Mouse (Mus musculus) lung, embryonic 16.5 days (tissue): ENCODE measurements around the gene Tas2r143. TPM values are rescaled to one million over a fixed set of nuclear protein-coding genes. Genes with fewer than 3 reads are reported as not detected.

ENCODE experiments used
- ATAC-seq: fragments of 200-750 bp; cut with Nextera tagmentation; 2 replicates; pipeline ENCODE4 v1.8.0; 2017; ENCODE audit warnings: low read depth, mild to moderate bottlenecking, moderate library complexity
- H3K27ac ChIP-seq: fragments of 300-500 bp; sonication (generic); 2 replicates; pipeline ENCODE4 v1.5.1; 2014; ENCODE audit warnings: mild to moderate bottlenecking, control low read depth, low read length
- H3K27me3 ChIP-seq: fragments of 300-500 bp; sonication (generic); 2 replicates; pipeline ENCODE4 v1.6.1; 2014; ENCODE audit warnings: low read depth, low read length, mixed read lengths; ENCODE audit not compliant: control insufficient read depth, insufficient read depth
- H3K36me3 ChIP-seq: fragments of 300-500 bp; sonication (generic); 2 replicates; pipeline ENCODE4 v1.6.1; 2014; ENCODE audit warnings: low read length; ENCODE audit not compliant: control insufficient read depth, insufficient read depth
- H3K4me1 ChIP-seq: fragments of 300-500 bp; sonication (generic); replicated peaks from 2 replicates; pipeline ENCODE4 v1.6.1; 2014; ENCODE audit warnings: low read length, mixed read lengths; ENCODE audit not compliant: control insufficient read depth, insufficient read depth
- H3K4me2 ChIP-seq: fragments of 300-500 bp; sonication (generic); 2 replicates; pipeline ENCODE4 v1.6.1; 2014; ENCODE audit warnings: low read depth, low read length, control low read depth
- H3K4me3 ChIP-seq: fragments of 300-500 bp; sonication (generic); 2 replicates; pipeline ENCODE4 v1.5.1; 2014; ENCODE audit warnings: mild to moderate bottlenecking, low read length, control low read depth
- H3K9ac ChIP-seq: fragments of 300-500 bp; sonication (generic); 2 replicates; pipeline ENCODE4 v1.6.1; 2014; ENCODE audit warnings: low read length, control low read depth
- H3K9me3 ChIP-seq: fragments of 300-500 bp; sonication (generic); 2 replicates; pipeline ENCODE4 v1.6.1; 2016; ENCODE audit warnings: low read length; ENCODE audit not compliant: control insufficient read depth
- WGBS: fragments of 180-500 bp; shearing (Covaris S2); extraction: QIAGEN DNeasy Blood & Tissue Kit; methylation state at CpG from one replicate; pipeline ENCODE4 v1.1.7; 2014; 5-methylcytosine and 5-hydroxymethylcytosine counted together
- polyA plus RNA-seq: library from polyadenylated mRNA; unstranded; fragments of >200 nt; fragmentation: Nextera tagmentation; extraction: Ambion mirVana; gene quantifications from 2 replicates; pipeline ENCODE4 v1.2.1, GENCODE M21; 2015

Gene Tas2r143
- polyA plus RNA-seq, 1 experiment from 2014 or later = not detected

DNA sequence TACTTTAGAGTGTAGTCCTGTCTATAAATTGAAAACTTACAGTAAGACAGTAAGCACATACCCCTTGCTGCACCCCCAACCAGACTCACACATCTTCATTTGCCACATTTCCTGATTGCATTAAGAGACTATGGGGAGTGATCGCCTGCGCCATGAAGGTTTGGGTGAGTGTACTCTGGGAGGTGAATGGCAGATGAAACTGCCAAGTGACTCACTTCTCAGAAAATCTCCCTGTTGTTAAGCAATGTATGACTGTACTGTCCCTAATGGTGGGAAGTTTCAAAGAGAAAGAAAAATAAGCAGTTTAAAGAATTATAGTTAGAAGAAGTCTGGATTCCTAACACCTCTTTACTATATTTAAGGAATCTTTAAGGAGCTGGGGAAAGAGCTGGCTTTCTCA lies 19.4 kb downstream of the Tas2r143 start:
- no peak for ATAC-seq
- WGBS = 81% methylated on average over 2 of the region's 2 CpGs
- no peak overlapping the region for H3K27ac ChIP-seq
- H3K4me2 ChIP-seq = no peak overlapping the region
- H3K4me3 ChIP-seq = no peak overlapping the region
- no peaks in the 10 kb centered on the region for H3K36me3 ChIP-seq
- no peaks in the 10 kb centered on the region for H3K27me3 ChIP-seq
- no peaks in the 10 kb centered on the region for H3K9me3 ChIP-seq
- no peak overlapping the region for H3K9ac ChIP-seq
- no peaks in the 10 kb centered on the region for H3K4me1 ChIP-seq

DNA sequence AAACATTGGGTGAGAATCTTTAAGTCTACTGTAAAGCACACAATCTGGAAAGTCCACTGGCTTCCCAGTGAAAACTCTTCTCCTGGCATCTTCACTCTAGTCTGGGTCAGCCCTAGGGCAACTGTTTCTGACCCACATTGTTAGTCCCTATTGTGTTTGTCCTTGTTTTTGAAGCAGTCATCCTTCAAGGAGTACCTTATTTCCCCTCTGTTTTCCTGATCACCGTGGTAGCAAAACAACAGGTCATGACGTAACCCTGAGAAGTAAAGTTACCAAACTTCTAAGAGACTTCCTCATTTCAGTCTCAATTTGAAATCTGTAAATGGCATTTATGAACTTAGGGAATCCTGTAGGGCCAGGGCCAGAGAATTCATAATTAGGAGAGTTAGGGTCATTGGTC lies 21.4 kb downstream of the Tas2r143 start:
- H3K9me3 ChIP-seq = no peaks in the 10 kb centered on the region
- H3K36me3 ChIP-seq = no peaks in the 10 kb centered on the region
- WGBS = 77% methylated on average over 2 of the region's 2 CpGs
- H3K4me3 ChIP-seq = no peak overlapping the region
- H3K9ac ChIP-seq = no peak overlapping the region
- H3K4me2 ChIP-seq = no peak overlapping the region
- H3K4me1 ChIP-seq = no peaks in the 10 kb centered on the region
- H3K27ac ChIP-seq = no peak overlapping the region
- ATAC-seq = no peak
- H3K27me3 ChIP-seq = no peaks in the 10 kb centered on the region

DNA sequence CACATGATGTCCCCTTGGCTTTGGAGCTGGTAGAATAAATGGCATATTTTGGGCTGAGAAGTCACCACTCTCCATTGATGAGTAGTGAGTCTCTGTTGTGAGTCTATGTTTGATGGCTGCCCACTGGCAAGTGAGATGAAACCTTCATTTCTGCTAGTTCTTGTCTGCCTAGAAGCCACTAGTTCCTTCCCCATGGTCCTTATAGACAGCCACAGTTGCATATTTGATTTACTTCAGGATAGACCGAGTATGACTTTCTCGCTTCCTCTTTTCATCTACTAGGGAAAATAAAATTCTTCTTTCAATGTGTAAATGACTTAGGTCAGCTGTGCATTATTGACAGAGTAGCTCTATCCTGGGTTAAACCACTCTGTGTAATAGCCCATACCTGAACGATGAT lies 24.4 kb downstream of the Tas2r143 start:
- no peak overlapping the region for H3K4me2 ChIP-seq
- no peaks in the 10 kb centered on the region for H3K9me3 ChIP-seq
- H3K4me3 ChIP-seq = no peak overlapping the region
- no peak overlapping the region for H3K27ac ChIP-seq
- H3K36me3 ChIP-seq = no peaks in the 10 kb centered on the region
- H3K27me3 ChIP-seq = no peaks in the 10 kb centered on the region
- H3K4me1 ChIP-seq = no peaks in the 10 kb centered on the region
- no peak for ATAC-seq
- H3K9ac ChIP-seq = no peak overlapping the region
- 91% methylated on average over 3 of the region's 3 CpGs for WGBS

DNA sequence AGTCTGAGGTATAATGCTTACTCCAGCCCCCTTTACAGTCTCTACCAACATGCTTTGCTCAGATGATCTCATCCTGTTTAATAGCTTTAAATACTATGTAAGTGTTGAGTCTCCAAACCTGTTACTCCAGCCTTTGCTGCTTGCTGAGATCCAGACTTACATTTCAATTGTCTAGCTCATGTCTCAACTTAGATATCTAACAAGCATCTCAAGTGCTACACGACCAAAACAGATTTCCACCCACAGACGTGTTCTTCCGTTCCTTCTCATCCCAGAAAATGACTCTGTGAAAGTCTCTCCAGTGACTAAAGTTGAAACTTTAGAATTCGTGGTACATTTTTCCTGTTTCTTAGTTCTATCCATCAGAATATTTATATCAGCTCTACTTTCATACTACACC lies 26.3 kb downstream of the Tas2r143 start:
- no peak overlapping the region for H3K9ac ChIP-seq
- H3K36me3 ChIP-seq = no peaks in the 10 kb centered on the region
- no peaks in the 10 kb centered on the region for H3K4me1 ChIP-seq
- ATAC-seq = no peak
- no peak overlapping the region for H3K4me3 ChIP-seq
- H3K27ac ChIP-seq = no peak overlapping the region
- WGBS = 79% methylated on average over 4 of the region's 4 CpGs
- H3K4me2 ChIP-seq = no peak overlapping the region
- no peaks in the 10 kb centered on the region for H3K27me3 ChIP-seq
- no peaks in the 10 kb centered on the region for H3K9me3 ChIP-seq

DNA sequence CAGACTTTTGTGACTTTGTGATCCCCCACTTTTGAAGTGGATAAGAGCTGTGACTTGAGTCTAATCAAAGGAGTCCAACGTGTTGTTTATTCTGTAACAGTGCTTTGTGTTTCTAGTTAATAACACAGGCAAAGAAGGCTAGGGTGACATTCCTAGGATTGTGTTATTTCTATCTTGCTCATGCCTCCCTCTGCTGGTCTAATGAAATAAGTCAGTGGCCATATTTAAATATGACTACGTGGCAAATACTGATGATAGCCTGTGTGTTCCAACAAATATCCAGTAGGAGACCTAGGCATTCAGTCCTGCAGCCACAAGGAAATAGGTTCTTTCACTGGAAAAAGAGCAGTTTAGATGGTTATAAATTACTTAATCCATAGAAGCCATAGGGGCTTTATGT lies 33.5 kb downstream of the Tas2r143 start:
- no peak overlapping the region for H3K4me2 ChIP-seq
- H3K9ac ChIP-seq = no peak overlapping the region
- WGBS = 49% methylated on average over 2 of the region's 2 CpGs
- H3K27ac ChIP-seq = no peak overlapping the region
- H3K27me3 ChIP-seq = no peaks in the 10 kb centered on the region
- no peaks in the 10 kb centered on the region for H3K4me1 ChIP-seq
- H3K9me3 ChIP-seq = no peaks in the 10 kb centered on the region
- no peak overlapping the region for H3K4me3 ChIP-seq
- no peak for ATAC-seq
- no peaks in the 10 kb centered on the region for H3K36me3 ChIP-seq

DNA sequence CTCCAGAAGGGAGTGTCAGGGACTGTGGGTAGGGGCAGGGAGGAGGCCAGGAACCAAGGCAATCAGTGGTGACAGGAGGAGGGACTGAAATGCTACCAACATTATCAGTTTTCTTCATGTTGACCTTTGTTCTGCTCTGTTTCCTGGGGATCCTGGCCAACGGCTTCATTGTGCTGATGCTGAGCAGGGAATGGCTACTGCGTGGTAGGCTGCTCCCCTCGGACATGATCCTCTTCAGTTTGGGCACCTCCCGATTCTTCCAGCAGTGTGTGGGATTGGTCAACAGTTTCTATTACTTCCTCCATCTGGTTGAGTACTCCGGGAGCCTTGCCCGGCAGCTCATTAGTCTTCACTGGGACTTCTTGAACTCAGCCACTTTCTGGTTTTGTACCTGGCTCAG lies 34.4 kb downstream of the Tas2r143 start, which contains the start of gene Tas2r126:
TSS of gene Tas2r126 (plus strand) at position 90 of the 400 bp plus-strand sequence.
- no peaks in the 10 kb centered on the region for H3K27me3 ChIP-seq
- no peak within 1 kb of the TSS for H3K27ac ChIP-seq
- H3K9me3 ChIP-seq = no peaks in the 10 kb centered on the region
- no peaks in the 10 kb centered on the region for H3K36me3 ChIP-seq
- WGBS = 68% methylated on average over 6 of the region's 6 CpGs
- no peak within 1 kb of the TSS for H3K4me3 ChIP-seq
- no peak within 1 kb of the TSS for H3K4me2 ChIP-seq
- no peak for ATAC-seq
- H3K9ac ChIP-seq = no peak within 1 kb of the TSS
- no peaks in the 10 kb centered on the region for H3K4me1 ChIP-seq

DNA sequence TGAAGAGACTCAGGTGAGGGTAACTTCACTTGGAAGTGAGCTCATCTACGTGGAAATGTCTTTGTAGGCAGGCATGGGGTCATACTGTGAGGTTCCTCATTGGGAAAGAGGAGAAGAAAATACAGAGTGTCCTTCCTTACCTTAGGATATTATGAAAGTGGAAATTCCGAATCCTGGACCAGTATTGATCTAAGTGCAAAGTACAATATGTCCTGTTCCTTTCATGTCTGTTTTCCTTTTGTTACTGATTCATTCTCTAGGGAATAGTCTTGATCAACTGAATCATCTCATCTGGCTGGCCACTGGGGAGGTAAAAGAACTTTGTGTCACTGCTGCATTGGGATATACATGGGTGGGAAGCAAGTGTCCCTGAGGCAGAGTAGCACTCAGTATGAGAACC lies 35.5 kb downstream of the Tas2r143 start:
- Histone ChIP-seq H3K27ac (no peak overlapping the region), H3K4me1 (no peaks in the 10 kb centered on the region), H3K9ac (no peak overlapping the region), H3K4me3 (no peak overlapping the region), H3K4me2 (no peak overlapping the region), H3K36me3 (no peaks in the 10 kb centered on the region), H3K27me3 (no peaks in the 10 kb centered on the region), H3K9me3 (no peaks in the 10 kb centered on the region)
- WGBS = 61% methylated on average over 2 of the region's 2 CpGs
- ATAC-seq = no peak

DNA sequence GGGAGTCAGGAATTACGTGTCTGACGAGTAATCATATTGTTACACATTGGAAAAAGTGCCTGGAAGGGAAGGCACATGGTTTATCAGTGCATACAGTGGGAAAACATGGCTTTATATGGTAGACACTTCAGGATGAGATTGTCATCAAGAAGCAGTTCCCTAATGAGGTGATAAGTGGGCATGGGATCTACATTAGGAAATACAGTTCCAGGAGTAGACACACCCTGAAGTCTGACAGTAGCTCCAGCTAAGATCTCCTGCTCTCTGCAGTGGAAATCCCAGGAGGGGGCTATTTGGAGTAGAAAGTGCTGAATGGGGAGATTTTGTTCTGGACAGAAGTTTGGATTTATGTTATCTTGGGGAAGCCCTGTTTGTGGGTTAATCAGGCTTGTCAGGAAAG lies 41.4 kb downstream of the Tas2r143 start:
- no peak overlapping the region for H3K27ac ChIP-seq
- H3K9ac ChIP-seq = no peak overlapping the region
- no peaks in the 10 kb centered on the region for H3K9me3 ChIP-seq
- H3K4me3 ChIP-seq = no peak overlapping the region
- H3K4me2 ChIP-seq = no peak overlapping the region
- no peaks in the 10 kb centered on the region for H3K4me1 ChIP-seq
- H3K27me3 ChIP-seq = no peaks in the 10 kb centered on the region
- H3K36me3 ChIP-seq = no peaks in the 10 kb centered on the region
- WGBS = 37% methylated on average over 2 of the region's 2 CpGs
- peak; percentile 54; the same call in 1 of the 2 replicates for ATAC-seq

DNA sequence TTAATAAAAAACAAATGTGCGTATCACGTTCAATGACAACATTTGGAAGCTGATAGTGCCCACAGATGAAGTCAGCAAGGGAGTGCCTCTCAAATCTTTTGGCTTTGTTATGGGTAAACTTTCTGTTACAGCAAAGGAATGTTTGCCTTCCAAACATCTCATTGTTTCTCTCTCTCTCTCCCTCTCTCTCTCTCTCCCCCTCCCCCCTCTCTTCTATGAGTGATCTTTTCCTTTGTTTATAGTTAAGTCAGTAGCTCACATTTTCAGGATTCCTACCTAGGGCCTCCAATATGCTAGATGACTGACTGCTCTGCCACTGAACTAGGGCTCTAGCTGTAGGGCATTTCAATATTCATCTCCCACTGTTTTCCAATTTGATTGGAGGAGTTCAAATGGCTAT lies 44.5 kb downstream of the Tas2r143 start:
- Histone ChIP-seq H3K9me3 (no peaks in the 10 kb centered on the region), H3K27me3 (no peaks in the 10 kb centered on the region), H3K4me3 (no peak overlapping the region), H3K4me2 (no peak overlapping the region), H3K4me1 (no peaks in the 10 kb centered on the region), H3K9ac (no peak overlapping the region), H3K27ac (no peak overlapping the region), H3K36me3 (no peaks in the 10 kb centered on the region)
- no peak for ATAC-seq
- WGBS = 42% methylated on average over 2 of the region's 2 CpGs

DNA sequence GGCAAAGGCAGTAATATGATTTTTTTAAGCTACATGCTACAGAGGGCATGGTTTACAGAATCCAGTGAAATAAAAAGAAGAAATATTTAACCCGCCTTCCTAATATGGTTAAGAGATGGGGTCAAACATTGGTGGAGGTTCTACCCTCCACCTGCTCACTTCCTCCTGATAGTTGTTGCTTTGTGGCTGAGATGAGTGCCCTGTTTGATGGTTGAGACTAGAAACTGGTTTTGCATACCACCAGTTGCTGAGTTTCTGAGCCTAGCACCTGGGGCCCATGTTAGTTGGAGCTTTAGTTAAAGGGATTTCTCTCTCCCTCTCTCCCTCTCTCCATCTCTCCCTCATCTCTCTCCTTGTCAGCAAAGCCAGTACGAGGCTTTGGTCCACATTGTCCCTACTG lies 47.3 kb downstream of the Tas2r143 start:
- Histone ChIP-seq H3K4me2 (no peak overlapping the region), H3K4me1 (no peaks in the 10 kb centered on the region), H3K36me3 (no peaks in the 10 kb centered on the region), H3K4me3 (no peak overlapping the region), H3K27ac (no peak overlapping the region), H3K9ac (no peak overlapping the region), H3K9me3 (no peaks in the 10 kb centered on the region), H3K27me3 (no peaks in the 10 kb centered on the region)
- ATAC-seq = no peak
- 68% methylated on average over 2 of the region's 2 CpGs for WGBS
